Mouse (Mus musculus) fibroblast of lung, adult 2 months (primary cell): ENCODE measurements around the gene Ttc34.

Experiments
- DNase-seq: peaks from one replicate; pipeline ENCODE4 v3.0.0-alpha.2; 2011; ENCODE audit warnings: low read depth

The Ttc34 gene

DNA sequence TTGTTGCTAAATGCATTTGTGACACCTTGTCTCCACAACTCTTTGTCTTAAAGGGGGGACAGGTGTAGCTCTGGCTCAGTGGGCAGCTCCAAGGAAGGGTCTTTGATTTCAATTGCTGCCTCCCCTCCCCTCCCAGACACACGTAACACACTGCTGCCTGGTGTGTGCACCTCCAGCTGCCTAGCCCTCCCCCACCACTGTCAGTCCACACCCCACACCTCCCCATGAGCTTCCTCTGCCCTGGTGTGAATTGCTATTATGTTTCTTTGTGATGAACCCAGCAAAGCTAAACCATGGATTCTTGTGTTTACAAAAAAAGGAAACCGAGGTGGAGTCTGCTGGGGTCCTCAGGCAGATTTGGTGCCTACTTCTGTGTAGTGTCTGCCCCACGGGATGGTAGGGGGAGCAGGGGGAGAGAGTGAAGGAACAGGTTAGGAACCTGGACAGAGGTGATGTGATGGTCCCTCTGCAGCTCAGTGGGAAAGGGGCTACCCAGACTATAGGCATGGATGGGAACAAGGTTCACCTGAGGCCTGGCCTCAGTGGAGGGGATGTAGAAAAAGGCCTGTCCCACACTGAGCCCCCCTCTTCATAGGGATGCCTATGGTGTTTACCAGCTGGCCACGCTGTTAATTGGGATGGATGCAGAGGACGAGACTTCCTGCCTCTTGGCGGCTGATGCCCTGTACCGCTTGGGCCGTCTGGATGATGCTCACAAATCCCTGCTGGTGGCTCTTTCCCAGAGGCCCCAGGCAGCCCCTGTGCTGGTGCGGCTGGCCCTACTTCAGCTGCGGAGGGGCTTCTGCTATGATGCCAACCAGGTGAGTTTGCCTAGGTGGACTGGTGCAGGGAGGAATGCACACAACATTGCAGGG is 20.3 kb downstream of the Ttc34 start:
- DNase-seq = no peak

- no peak for DNase-seq
Measured at GRCm38 (mm10) chr4:154858601-154859000, 21.3 kb downstream of the Ttc34 start.

DNA sequence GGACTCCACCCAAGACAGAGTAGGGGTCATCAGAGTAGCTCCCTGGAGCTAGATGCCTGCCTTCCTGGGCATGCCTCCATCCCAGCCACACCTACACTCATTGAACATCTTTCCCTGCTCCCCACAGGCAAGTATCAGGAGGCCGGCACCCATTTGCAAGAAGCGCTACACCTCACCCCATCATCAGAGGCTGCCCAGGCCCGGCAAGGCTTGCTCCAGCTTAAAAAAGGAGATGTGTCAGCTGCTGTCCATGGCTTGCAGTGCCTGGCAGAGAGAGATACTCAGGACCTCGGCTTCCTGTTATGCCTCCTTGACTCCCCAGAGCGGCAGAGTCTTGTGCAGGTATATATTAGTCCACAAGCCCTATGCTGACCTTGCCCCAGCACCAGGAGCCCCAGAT is 24.7 kb downstream of the Ttc34 start:
- no peak for DNase-seq

DNA sequence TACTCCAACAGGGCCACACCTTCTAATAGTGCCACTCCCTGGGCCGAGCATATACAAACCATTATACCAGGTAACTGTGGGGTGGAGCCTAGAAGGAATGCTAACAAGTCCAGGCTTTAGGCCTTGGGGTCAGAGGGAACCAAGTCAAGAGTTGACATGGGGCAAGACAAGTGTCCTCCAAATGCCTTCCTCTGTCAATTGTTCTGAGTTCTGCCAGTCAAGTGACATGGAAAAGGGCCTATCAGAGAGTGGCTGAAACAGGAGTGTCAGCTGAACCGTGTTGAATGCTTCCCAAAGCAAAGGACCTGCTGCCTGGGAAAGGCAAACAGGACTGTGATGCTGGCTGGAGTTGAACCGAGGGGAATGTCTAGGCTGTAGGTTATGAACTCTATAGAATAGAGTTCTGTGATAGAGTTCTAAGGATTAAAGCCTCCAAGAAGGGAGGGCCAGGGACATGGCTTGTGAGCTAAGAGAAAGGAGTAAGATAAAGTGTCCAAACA is 26.2 kb downstream of the Ttc34 start:
- no peak for DNase-seq

DNA sequence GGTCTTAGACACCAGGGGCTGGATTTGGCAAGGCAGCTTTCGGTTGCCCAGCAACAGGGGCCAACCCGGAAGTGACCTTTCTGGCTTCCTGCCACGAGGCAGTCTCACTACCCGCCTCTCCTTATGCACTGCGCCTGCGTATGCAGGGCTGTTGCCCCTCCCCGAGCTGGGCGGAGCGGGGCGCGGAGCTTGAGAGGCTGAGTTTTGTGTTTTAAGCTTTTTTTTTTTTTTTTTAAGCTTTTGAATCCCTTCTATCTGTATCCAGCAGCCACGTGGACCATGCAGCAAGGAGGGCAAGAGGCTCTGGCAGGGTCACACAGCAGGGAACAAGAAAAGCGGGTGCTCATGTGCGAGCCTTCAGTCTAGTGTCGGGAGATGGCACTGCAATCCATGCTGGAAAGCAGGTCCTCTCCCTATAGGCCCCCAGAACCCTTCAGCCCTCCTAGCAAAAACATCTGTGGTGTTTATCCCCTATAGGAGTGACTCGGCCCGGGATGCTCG is 27.1 kb downstream of the Ttc34 start:
- DNase-seq = peak; percentile 53

GRCm38 (mm10) chr4:154864961-154865760 is 27.9 kb downstream of the Ttc34 start:
- DNase-seq = no peak

- DNase-seq = no peak
Measured at GRCm38 (mm10) chr4:154866391-154866790, 29.1 kb downstream of the Ttc34 start.

- no peak for DNase-seq
Measured at GRCm38 (mm10) chr4:154867257-154867656, 30.0 kb downstream of the Ttc34 start.

- no peak for DNase-seq
Measured at GRCm38 (mm10) chr4:154869440-154869839, 32.2 kb downstream of the Ttc34 start, which contains the start of gene Mmel1. TSS of gene Mmel1 (plus strand) at chr4:154869585.

GRCm38 (mm10) chr4:154870721-154871120 is 33.5 kb downstream of the Ttc34 start:
- no peak for DNase-seq

GRCm38 (mm10) chr4:154871757-154872251 is 34.5 kb downstream of the Ttc34 start:
- no peak for DNase-seq

DNA sequence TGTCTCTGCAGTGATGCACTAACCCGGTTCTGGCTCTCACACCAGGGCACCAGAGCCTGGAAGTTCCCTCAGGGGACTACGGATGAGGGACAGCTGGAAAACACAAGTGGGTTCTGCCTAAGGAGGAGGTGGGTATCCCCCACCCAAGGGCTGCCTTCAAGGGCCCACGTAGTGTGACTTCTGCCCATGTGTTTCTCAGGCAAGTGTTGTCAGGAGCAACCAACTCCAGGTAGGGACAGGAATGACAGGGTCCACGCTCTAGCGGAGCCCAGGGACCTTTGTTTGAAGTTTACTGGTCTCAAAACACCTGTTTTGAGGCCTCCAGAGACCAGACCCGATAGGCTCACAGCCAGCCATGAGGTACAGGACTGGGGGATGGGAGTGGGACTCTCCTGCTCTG is 35.9 kb downstream of the Ttc34 start:
- no peak for DNase-seq

- DNase-seq = peak; percentile 76
Measured at GRCm38 (mm10) chr4:154877864-154878548, 40.7 kb downstream of the Ttc34 start.

DNA sequence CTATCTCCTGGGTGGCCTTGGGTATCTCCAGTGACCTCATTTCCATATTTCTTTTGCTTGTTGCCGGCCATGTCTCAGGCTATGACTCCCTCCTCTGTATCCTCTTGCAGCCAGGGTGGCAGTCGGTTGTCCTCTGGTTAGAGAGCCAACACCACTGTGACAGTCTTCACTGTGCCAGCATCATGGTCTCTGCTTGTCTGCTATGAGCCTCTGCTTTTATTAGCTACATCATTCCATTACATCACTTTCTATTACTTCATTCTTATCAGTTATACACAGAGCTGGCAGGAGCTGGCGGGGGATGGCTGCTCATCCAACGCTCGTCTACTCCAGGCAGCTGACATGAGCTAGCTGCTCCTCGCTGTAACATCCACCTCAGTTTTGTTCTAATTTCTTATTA is 43.5 kb downstream of the Ttc34 start:
- DNase-seq = no peak

DNA sequence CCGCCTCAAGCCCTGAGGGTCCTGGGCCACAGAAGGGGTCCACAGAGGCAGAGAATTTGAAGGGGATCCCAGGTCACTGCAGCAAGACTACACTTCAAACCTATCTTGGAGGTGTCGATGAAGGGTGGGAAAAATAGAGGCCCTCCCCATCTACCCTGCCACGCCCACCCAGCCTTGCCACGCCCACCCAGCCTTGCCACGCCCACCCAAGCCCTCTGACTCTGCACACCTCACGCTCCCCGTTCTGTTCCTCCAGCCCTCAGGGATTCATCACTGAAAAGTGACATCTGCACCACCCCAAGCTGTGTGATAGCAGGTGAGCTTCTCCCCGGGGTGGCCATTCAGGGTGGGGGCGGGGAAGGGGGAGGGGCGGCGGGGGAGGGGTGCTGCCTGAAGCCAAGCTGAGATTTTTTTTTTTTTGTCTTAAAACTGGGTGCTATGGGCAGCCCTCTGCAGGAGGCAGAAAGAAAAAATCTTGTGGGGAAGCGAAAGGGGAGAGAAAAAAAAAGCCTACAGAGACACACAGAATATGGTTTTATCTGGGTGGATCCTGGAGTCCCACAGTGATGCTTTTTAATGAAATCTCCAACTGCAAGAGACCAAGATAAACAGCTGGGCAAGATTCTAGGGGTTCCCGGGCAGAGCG is 44.9 kb downstream of the Ttc34 start:
- DNase-seq = no peak

DNA sequence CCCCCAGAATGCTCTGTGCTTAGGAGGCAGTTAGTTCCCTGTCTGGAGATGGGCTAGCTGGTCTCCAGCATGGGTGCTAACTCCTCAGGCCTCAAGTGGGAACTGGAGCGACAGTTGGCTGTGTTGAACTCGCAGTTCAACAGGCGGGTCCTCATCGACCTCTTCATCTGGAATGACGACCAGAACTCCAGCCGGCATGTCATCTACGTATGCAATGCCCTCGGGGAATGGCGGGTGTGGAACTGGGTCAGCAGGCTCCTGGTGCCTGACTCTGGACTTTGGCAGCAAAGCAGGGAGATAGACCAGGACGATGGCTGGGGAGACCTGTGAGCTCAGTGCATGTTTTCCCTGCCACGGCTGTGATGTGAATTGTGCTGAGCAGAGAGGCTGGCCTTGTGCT is 48.2 kb downstream of the Ttc34 start:
- DNase-seq = no peak

DNA sequence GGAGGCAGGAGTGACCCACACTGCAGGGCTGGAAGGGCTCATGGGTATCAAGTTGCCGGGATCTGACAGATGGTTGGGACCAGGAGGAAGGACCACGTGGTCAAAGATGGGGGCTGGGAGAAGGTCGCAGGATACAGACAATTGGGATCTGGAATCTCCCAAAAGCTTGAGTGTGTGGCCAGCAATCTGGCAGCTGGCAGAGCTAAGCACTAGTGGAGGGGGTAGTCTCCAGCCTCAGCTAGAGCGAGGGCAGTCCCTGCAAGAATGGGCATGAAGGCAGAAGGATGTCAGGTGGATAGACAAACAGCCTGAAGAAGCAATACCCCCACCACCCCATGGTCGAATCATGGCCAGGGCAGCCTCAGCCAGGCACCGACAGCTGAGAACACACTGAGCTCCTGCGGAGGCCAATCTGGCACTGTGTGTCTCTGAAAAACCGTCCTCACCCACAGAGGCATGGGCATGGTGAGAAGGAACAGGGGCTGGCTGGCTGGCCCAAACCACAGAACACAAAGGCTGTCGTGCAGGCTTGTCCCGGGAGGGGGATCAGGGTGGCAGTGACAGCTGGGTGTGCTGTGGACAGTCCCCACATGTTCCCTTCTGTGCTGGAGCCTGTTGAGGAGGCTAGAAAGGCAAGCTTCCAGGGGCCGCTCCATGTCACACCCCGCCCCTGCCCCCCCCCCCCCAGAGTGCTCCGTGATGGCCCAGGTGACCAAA is 49.8 kb downstream of the Ttc34 start:
- no peak for DNase-seq

GRCm38 (mm10) chr4:154887593-154888250 is 50.5 kb downstream of the Ttc34 start:
- DNase-seq = no peak

GRCm38 (mm10) chr4:154890887-154891286 is 53.6 kb downstream of the Ttc34 start:
- no peak for DNase-seq

DNA sequence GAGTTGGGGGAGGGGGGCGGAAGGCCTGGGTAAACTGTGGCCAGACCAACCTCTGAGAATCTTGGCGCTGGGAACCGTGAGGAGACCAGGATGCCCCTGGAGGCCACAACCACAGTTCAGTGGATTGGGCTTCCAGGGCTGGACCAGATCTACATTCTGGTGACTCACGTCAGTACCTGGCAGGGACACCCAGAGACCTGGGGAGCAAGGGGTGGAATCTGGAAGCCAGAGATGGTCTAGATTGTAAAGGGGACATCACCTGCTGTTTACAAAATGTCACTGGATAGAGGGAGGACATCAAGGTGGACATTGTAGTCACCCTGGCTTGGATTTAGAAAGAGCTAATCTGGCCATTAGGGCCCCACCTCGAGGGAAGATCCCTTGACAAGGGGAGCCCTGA is 58.3 kb downstream of the Ttc34 start:
- no peak for DNase-seq
